Comparison of ENCODE assay signal across 8 mouse cellular contexts in genomic region chr5:93206109-93207005, GRCm38 (mm10). TPM values are rescaled to one million over a fixed set of nuclear protein-coding genes. Genes with fewer than 3 reads are reported as not detected.
A peak's percentile ranks its signal among the peaks of the same experiment; 100 is the strongest.
DNase-seq lines count a peak whose midpoint lies in the region; ATAC-seq lines count a peak whose summit lies in the region.

Ccni (minus strand) TSS chr5:93206495.
2010109A12Rik (plus strand) TSS chr5:93206518.

- H3K36me3 ChIP-seq in hindbrain, embryonic 11.5 days (ENCODE audit: control insufficient read depth, insufficient read depth, low read length): 0 out of 2 replicates have a peak, but pooled peaks cover 2% of the 10 kb centered on the region

- no peaks in the 10 kb centered on the region for H3K4me1 ChIP-seq in hindbrain, embryonic 11.5 days (replicated peaks; ENCODE audit: control insufficient read depth, insufficient read depth, low read length)

- H3K9me3 ChIP-seq in hindbrain, embryonic 11.5 days (ENCODE audit: control insufficient read depth, low read length): no peaks in the 10 kb centered on the region

- ATAC-seq in frontal cortex, adult (ENCODE audit: low TSS enrichment): peak; percentile 97
- peak; percentile 96 for ATAC-seq in hindbrain, embryonic 11.5 days (ENCODE audit: low FRiP score)

- peak; percentile 97 for DNase-seq in MN1 (ENCODE audit: low spot score)
- DNase-seq in cerebellum, adult 9-10 months: peak; percentile 97
- DNase-seq in hindbrain, embryonic 11.5 days (ENCODE audit: low spot score): peak; percentile 96
- peak; percentile 95 to 97 for DNase-seq in layer of hippocampus, postnatal 10 days (ENCODE audit: low spot score in 2 of 2)
- peak; percentile 97 for DNase-seq in lung, postnatal 10 days
- peak; percentile 95 for DNase-seq in ovary, postnatal 36 days (ENCODE audit: low spot score)
- peak; percentile 96 for DNase-seq in thymus, postnatal 25 days

- WGBS in hindbrain, embryonic 11.5 days: under 1% methylated on average over 68 of the region's 79 CpGs

- H3K9ac ChIP-seq in hindbrain, embryonic 11.5 days (ENCODE audit: low read depth, low read length): peak within 1 kb of the TSS; percentile 92

- H3K27ac ChIP-seq in hindbrain, embryonic 11.5 days (ENCODE audit: low read depth, low read length): peak within 1 kb of the TSS; percentile 89

- peak within 1 kb of the TSS; percentile 71 for H3K4me2 ChIP-seq in hindbrain, embryonic 11.5 days (replicated peaks; ENCODE audit: low read depth, low read length)

- no peaks in the 10 kb centered on the region for H3K27me3 ChIP-seq in hindbrain, embryonic 11.5 days (ENCODE audit: control insufficient read depth, insufficient read depth, low read length)

- peak within 1 kb of the TSS; percentile 94 for H3K4me3 ChIP-seq in hindbrain, embryonic 11.5 days (ENCODE audit: low read depth, low read length)

RNA-seq across cellular contexts. Expression of gene Ccni, which starts in this region (rescaled TPM):
- polyA plus RNA-seq in hindbrain, embryonic 11.5 days (2014; fragmentation: Nextera tagmentation; extraction: Ambion mirVana): 160 and 164 TPM in 2 replicates
- 100 to 1,000 TPM; 358 to 363 TPM for total RNA-seq in layer of hippocampus, postnatal 10 days (2021)

RNA-seq across cellular contexts. Expression of gene 2010109A12Rik, which starts in this region (rescaled TPM):
- 1.8 and 2.4 TPM in 2 replicates for polyA plus RNA-seq in hindbrain, embryonic 11.5 days (2014; fragmentation: Nextera tagmentation; extraction: Ambion mirVana)
- total RNA-seq in layer of hippocampus, postnatal 10 days (2021): 1 to 10 TPM in 1 of 2 experiments, under 1 TPM in 1; 0.87 to 1.1 TPM

Comparison
In these comparisons a context has a peak if more than half of its experiments do, and no peak if none do; other contexts are left out.
1. Peak in every context shown above with its lines: DNase-seq, ATAC-seq, H3K4me3 ChIP-seq and H3K27ac ChIP-seq.